Mouse (Mus musculus) left cerebral cortex, postnatal 4 days (tissue): ENCODE measurements around the gene Fkbpl. TPM values are rescaled to one million over a fixed set of nuclear protein-coding genes. Genes with fewer than 3 reads are reported as not detected.

ENCODE experiments used
- DNase-seq: peaks from one replicate; pipeline ENCODE4 v3.0.0-alpha.2; 2022
- intact Hi-C: fragments of 180-260 bp; cut with DNase I; formaldehyde crosslinking; loops from one replicate; pipeline ENCODE4 v1.15.1; 2025
- total RNA-seq, 2 experiments: library from RNA; stranded (reverse); gene quantifications; 2 replicates each; pipeline ENCODE4 v1.2.3; 2021

Fkbpl gene
- total RNA-seq, 2 experiments from 2014 or later: 7.9 to 10.5 TPM

- intact Hi-C loops: no loop called here
- no peak for DNase-seq
Observed at GRCm38 (mm10) chr17:34645831-34646511, 1.4 kb downstream of the Fkbpl start.

GRCm38 (mm10) chr17:34646906-34647787 is 2.6 kb downstream of the Fkbpl start, which contains the start of gene Atf6b:
Gene Atf6b, plus strand, starts transcription at chr17:34647146.
- peak; percentile 97 for DNase-seq
- intact Hi-C loops: no loop called here

GRCm38 (mm10) chr17:34648141-34648890 is 3.8 kb downstream of the Fkbpl start:
- intact Hi-C loops: no loop called here

GRCm38 (mm10) chr17:34649106-34649864 is 4.7 kb downstream of the Fkbpl start:
- intact Hi-C loops: no loop called here
- no peak for DNase-seq

More at GRCm38 (mm10) chr17:34648141-34648890, 3.8 kb downstream of the Fkbpl start:
- DNase-seq: no peak

- DNase-seq: no peak
- intact Hi-C loops: loop anchor here (5.0 kb wide), 1 partner anchor 187 kb away; the partner anchor contains the start of genes Dxo and Stk19
Observed at GRCm38 (mm10) chr17:34650781-34651180, 6.2 kb downstream of the Fkbpl start.

- DNase-seq: no peak
- intact Hi-C loops: loop anchor here (5.0 kb wide), 1 partner anchor 186 kb away; the partner anchor contains the start of genes Dxo and Stk19
Observed at GRCm38 (mm10) chr17:34651507-34652221, 7.1 kb downstream of the Fkbpl start.

GRCm38 (mm10) chr17:34652546-34652945 is 8.0 kb downstream of the Fkbpl start:
- intact Hi-C loops: loop anchor here (5.0 kb wide), 1 partner anchor 185 kb away; the partner anchor contains the start of genes Dxo and Stk19
- no peak for DNase-seq

- DNase-seq: no peak
- intact Hi-C loops: loop anchor here (5.0 kb wide), 1 partner anchor 184 kb away; the partner anchor contains the start of genes Dxo and Stk19
Observed at GRCm38 (mm10) chr17:34652985-34653384, 8.4 kb downstream of the Fkbpl start.

GRCm38 (mm10) chr17:34653746-34654285 is 9.3 kb downstream of the Fkbpl start:
- peak; percentile 48 for DNase-seq
- intact Hi-C loops: loop anchor here (5.0 kb wide), 1 partner anchor 183 kb away; the partner anchor contains the start of genes Dxo and Stk19

- peak; percentile 27 for DNase-seq
- intact Hi-C loops: loop anchor here (5.0 kb wide), 1 partner anchor 183 kb away; the partner anchor contains the start of genes Dxo and Stk19
Observed at GRCm38 (mm10) chr17:34654392-34654791, 9.8 kb downstream of the Fkbpl start.

- DNase-seq: no peak
- intact Hi-C loops: no loop called here
Observed at GRCm38 (mm10) chr17:34655160-34655559, 10.6 kb downstream of the Fkbpl start.

- intact Hi-C loops: no loop called here
- DNase-seq: peak; percentile 63
Observed at GRCm38 (mm10) chr17:34655581-34655991, 11.0 kb downstream of the Fkbpl start.

GRCm38 (mm10) chr17:34656666-34657065 is 12.1 kb downstream of the Fkbpl start:
- no peak for DNase-seq
- intact Hi-C loops: no loop called here

GRCm38 (mm10) chr17:34657271-34657670 is 12.7 kb downstream of the Fkbpl start:
- intact Hi-C loops: no loop called here
- no peak for DNase-seq

GRCm38 (mm10) chr17:34658145-34658544 is 13.6 kb downstream of the Fkbpl start:
- intact Hi-C loops: no loop called here
- DNase-seq: no peak

- intact Hi-C loops: no loop called here
- DNase-seq: no peak
Observed at GRCm38 (mm10) chr17:34658591-34658990, 14.0 kb downstream of the Fkbpl start.

GRCm38 (mm10) chr17:34659181-34659896 is 14.8 kb downstream of the Fkbpl start:
- intact Hi-C loops: no loop called here
- no peak for DNase-seq

GRCm38 (mm10) chr17:34659897-34660214 is 15.3 kb downstream of the Fkbpl start:
- no peak for DNase-seq
- intact Hi-C loops: no loop called here
